Mouse (Mus musculus) c-Kit-negative CD71-positive TER-119-positive erythroid progenitor cells, embryonic 14.5 days (primary cell): Measurements from ENCODE around the gene Sgf29.
A peak's percentile ranks its signal among the peaks of the same experiment; 100 is the strongest.
"Not testable (repeated sequence)": the region's sequence is repeated elsewhere in the genome, so short reads cannot be mapped to it uniquely, and the experiment has no call there.

Source experiments
- DNase-seq: peaks from one replicate; pipeline ENCODE4 v3.0.0-alpha.2; 2013; ENCODE audit warnings: low read depth, low spot score

Gene Sgf29

GRCm38 (mm10) chr7:126681221-126681620 lies 32.1 kb downstream of the Sgf29 start:
- DNase-seq, result no peak

GRCm38 (mm10) chr7:126688156-126688555 lies 39.0 kb downstream of the Sgf29 start:
- not testable (repeated sequence) for DNase-seq

- no peak for DNase-seq
Observed at GRCm38 (mm10) chr7:126689021-126689420, 39.9 kb downstream of the Sgf29 start.

GRCm38 (mm10) chr7:126690737-126691136 lies 41.6 kb downstream of the Sgf29 start:
- no peak for DNase-seq

DNA sequence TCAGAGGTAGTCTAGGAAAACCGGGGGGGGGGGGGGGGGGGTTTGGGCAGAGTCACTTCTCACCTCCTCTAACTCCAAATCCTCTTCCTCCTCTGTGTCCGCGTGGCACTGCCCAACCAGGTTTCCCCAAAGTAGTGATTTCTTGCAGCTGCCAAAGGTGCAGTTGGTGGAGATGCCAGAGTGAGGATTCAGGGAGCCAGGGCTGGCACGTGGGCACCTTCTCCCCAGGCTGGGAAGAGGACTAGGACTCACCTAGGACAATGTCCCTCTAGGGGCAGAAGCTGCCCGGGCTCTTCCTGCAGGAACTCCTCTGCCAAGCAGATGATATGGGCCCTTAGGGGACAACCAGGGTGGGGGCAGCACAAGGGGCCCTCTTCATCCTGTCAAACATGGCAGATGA lies 42.6 kb downstream of the Sgf29 start:
- no peak for DNase-seq

DNA sequence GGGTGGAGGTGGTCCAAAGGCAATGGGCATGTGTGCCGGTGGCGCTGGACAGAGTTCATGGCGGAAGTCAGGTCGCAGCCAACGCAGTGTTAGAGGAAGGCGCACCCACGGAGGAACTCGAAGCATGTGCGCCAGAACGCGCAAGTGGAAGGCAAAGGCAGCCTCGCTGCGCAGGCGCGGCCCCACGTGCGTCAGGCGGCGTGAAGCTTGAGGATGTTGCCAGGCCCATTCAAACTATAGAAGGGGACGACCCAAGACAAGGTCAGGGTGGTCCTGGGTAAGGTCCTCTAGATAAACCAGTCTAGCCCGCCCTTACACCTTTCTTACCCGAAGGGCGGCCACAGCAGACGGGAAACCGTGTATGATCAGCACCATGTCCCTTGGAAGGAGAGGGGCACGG lies 43.3 kb downstream of the Sgf29 start:
- DNase-seq, result no peak

GRCm38 (mm10) chr7:126693256-126693655 lies 44.1 kb downstream of the Sgf29 start:
- peak; percentile 69 for DNase-seq

DNA sequence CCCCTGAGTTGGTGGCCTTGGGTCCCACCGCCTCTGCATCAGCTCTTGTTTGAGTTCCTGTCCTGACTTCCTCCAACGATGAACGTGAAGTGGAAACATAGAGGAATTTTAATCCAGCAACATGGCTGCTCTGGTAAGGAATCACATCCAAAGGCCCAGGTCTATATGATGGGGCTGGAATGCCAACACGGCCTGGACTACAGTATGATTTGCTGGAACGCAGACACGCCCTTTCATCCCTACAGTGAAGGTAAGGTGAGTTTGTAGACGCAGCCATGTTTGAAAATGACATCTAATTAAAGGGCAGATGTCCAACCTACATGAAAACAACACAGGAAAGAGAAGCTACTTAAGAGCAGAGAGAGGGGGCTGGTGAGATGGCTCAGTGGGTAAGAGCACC lies 44.7 kb downstream of the Sgf29 start:
- no peak for DNase-seq

- no peak for DNase-seq
Observed at GRCm38 (mm10) chr7:126694441-126695051, 45.4 kb downstream of the Sgf29 start.

GRCm38 (mm10) chr7:126695210-126695611 lies 46.1 kb downstream of the Sgf29 start, which contains the start of gene Bola2:
TSS of gene Bola2 (plus strand) at chr7:126695401.
- DNase-seq, result peak; percentile 66

GRCm38 (mm10) chr7:126695631-126696207 lies 46.6 kb downstream of the Sgf29 start, which contains the start of gene Slx1b:
TSS of gene Slx1b (minus strand) at chr7:126695784.
- DNase-seq, result peak; percentile 91

GRCm38 (mm10) chr7:126696303-126696702 lies 47.2 kb downstream of the Sgf29 start:
- peak; percentile 17 for DNase-seq

DNA sequence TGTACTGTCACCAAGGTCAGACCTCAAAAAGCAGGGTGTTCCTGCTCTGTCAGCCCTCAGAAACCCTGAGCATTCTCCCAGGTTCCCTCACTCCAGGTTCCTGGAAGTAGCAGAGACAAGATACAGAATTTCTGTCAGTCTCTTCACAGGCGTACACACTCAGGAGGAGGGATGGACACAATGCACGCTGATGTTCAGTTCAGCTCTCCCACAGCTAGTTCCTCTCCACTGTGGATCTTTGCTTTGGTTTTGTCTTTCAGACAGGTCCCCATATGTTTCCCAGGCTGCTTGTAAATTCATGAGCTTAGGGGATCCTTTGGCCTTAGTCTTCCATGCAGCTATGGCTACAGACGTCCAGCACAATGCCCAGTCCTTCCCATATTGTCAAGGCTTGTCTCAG lies 47.8 kb downstream of the Sgf29 start:
- no peak for DNase-seq

DNA sequence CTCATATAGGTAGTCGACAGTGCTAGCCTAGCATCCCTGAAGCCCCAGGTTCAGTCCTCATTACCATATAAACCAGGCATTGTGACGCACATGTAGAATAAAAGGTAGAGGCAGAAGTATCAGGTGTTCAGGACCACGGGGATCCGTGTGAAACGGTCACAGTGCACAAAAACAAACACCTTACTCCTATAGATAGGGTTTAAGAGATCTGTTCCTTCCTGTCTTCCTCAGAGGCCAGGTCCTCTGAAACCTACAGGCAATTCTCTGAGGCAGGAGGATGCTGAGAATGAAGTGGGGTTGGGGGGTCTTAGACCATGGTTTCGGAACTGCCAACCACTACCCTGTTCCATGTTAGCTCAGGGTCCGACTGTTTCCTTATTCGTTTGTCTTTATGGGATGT lies 48.7 kb downstream of the Sgf29 start:
- DNase-seq, result no peak

DNA sequence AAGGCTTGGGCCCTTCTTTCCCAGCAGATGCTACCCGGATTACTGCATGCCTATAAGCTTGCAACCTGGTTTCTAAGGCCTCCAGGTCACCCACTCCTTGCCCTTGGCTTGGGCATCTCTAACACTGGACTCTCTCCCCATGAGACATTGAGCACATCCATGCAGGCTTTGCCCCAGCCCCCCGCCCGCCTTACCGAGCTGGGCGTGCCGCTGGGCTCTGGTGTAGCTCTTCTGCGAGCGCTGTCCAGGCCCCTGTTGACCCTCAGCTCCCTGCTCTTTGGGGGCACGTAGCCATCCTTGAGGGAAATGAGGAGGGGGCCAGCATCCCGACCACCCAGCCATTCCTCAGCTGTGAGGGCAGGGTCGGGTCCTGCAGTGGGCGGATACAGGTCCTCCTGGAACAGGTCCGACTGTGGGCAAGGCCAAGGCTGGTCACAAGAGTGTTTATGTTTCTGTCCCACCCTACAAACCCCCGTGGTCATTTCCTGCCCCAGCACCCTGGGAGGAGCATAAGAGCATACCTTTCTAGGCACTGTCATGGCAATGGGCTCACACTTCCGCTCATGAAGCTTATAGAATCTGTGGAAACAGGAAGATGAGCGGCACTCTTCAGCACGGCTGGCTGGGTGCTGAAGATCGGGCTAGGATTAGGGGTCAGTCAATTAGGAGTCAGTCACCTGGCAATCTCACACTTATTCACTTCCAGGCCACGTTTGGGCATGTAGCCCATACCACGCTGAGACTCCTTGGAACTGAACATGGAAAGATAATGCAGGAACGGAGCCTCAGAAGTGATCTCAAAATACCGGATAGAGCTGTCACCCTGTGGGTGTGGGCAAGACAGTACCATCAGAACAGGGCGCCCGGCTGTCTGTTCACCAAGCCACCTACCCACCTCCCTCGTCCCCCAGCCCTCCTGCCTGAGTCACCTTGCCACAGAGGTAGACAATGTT lies 51.2 kb downstream of the Sgf29 start:
- no peak for DNase-seq

DNA sequence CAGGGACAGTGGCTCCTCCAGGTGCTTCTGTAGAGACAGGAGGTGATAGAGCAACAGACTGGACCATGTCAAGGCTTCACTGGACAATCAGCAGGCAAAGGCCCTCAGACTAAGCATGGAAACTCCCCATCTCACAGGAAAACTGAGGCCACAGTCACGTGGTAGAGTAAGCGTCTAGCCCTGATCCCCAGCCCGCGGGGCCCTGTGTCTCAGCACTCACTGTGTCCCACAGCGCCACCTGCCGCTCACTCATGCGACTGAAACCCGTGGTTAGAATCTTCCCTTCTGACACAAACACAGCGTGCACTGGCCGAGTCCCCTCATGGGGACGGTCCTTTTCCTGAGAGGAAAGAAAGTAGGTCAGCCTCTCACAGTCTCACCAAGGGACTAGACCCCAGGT lies 52.0 kb downstream of the Sgf29 start:
- peak; percentile 66 for DNase-seq

DNA sequence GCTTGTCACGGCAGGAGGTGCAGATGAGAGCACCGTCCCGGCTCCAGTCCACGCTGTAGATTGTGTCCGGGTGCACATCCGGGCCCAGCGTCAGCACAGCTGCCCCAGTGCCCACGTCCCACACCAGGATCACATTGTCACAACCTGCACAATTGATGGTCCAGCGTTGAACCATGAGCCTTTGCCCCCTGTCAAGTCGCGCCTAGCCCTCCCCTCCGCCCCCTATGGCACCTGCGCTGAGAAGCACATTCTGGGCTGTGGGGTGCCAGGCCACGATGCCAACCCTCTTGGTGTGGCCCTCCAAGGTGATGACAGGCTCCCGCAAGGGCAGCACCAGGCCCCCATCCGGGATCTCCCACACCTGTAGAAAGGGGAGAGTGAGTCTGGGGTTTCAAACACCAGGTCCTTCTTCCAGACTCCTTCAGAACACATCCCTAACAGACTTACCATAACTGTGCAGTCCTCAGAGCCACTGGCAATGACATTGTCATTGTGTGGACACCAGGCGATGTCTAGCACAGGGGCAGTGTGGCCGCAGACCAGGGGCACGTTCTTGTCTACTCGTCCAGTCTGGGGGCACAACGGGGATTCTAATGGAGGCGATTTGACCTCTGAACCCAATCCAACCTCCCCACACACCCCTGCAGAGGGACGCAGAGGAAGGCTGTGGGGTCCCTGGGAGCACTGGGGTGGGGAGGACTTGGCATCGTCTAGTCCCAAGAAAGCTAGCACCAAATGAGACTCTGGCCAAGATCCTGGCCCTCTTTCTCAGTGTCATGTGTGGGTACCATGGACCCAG lies 52.6 kb downstream of the Sgf29 start:
- no peak for DNase-seq

DNA sequence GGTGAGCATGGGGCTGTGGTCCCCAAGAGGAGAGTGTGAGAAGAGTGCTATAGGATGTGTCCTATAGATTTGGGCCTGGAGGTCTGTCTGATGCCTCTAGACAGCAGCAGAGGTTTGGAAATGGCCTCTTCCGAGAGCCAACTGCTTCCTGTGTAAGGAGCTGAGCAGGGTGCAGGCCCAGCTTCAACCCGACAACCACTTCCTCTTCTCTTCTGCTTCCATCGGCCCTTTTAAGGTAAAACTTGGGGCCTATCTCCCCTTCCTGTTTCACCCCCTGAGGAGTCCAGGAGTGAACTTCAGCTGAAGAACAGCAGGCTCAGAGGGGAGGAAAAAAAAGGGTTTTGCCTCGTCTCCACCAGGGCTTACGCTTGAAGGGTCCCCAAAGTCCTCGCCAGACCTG lies 53.2 kb downstream of the Sgf29 start:
- DNase-seq, result no peak

DNA sequence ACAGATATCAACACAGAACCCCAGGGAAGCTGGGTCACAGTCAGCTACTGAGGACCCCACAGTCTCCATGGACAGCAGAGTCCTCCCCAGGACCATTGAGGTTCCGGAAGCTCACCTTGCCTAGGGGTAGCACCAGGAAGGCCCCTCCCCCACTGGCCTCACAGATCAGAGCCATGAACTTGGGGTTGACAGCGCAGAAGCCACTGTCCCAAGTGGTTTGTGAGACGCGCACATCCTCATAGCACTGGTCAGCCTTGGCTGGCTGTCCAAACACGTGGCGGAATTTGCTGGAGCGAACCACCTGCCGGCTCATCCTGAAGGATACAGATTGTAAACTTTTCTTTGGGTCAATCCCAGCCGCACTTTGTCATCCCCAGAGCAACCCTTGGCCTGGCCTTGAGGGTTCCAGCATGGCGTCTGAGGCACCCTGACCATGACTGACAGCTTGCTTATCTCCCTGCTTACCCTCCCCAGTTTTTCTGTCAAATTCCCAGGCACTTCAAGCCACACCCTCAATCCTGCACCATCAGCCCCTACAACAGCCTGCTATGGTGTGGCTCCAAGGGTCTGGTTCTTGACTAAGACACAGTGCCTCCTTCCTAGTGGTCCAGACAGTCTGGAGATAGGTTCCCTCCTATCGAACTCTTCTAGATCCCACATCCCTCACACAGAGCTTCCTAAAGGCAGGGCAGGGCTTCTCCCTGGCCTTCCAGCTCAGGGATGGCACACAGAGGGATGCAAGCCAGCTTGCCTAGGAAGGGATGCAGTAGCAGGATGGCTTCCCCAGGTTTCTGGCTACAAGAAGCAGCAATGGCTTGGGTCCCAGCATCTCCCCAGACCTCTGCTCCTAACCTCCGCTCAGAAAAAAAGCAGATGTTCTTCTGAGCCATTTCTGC lies 54.0 kb downstream of the Sgf29 start:
- DNase-seq, result no peak

DNA sequence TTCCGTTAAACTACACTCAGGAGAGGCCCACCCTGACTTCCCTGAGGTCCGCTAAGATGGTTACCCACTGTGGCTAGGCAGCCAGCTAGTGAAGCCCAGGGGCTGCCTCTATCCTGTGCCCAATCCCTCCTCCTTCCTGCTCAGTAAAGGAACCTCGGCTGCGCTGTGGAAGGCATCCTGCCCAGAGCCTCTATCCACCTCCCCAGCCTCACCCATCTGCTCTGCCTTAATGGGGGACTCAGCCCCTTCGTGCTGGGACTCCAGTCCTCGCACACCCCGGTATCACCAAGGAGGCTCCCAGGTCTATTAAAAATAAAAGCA lies 54.6 kb downstream of the Sgf29 start:
- no peak for DNase-seq
